Mouse (Mus musculus) NIH3T3 (cell line): Measurements from ENCODE around the gene Ccdc13.

Experiments
- DNase-seq: peaks from one replicate; pipeline ENCODE4 v3.0.0-alpha.2; 2012; ENCODE audit warnings: low read depth

The Ccdc13 gene

GRCm38 (mm10) chr9:121759091-121760081 lies 79.9 kb downstream of the Ccdc13 start, which contains the start of gene Zfp651:
Gene Zfp651 (plus strand): TSS chr9:121759330.
- peak; percentile 78 for DNase-seq

- DNase-seq: peak; percentile 90
These were observed 81.1 kb downstream of the Ccdc13 start for GRCm38 (mm10) chr9:121757835-121758814.

GRCm38 (mm10) chr9:121757432-121757831 lies 81.8 kb downstream of the Ccdc13 start:
- peak; percentile 75 for DNase-seq

- DNase-seq: no peak
These were observed 82.5 kb downstream of the Ccdc13 start for GRCm38 (mm10) chr9:121756785-121757184.

DNA sequence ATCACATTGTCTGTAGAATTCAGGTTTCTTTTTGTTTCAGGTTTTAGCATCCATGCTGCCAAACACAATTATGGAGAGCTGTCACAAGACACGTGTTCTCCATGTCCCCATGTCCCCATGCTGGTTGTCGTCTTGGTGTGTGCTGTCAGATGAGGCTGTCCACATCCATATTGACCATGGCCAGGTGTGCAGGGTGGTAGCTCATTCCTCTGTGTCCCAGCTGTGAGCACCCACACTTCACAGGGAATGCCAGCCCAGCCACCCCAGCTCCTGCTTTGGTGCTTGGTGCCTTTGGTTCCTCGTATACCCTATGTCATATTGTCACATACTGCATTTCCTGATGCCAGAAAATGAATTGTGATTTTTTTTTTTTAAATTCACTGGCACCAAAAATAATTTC lies 84.6 kb downstream of the Ccdc13 start:
- no peak for DNase-seq

- DNase-seq: no peak
These were observed 86.5 kb downstream of the Ccdc13 start for GRCm38 (mm10) chr9:121752774-121753173.
